Mouse (Mus musculus) ES-E14 (cell line): Measurements from ENCODE around the gene 1700020N01Rik. TPM values are rescaled to one million over a fixed set of nuclear protein-coding genes. Genes with fewer than 3 reads are reported as not detected.
A peak's percentile ranks its signal among the peaks of the same experiment; 100 is the strongest.

ENCODE experiments used
- DNase-seq: peaks from one replicate; pipeline ENCODE4 v3.0.0-alpha.2; 2013; ENCODE audit warnings: low read depth, low spot score
- H3K27ac ChIP-seq: 2 replicates; pipeline ENCODE4 v1.5.1; 2012; ENCODE audit warnings: low read depth, mild to moderate bottlenecking, low read length, moderate library complexity, mixed read lengths; ENCODE audit not compliant: poor library complexity, insufficient read depth, severe bottlenecking
- H3K36me3 ChIP-seq: 2 replicates; pipeline ENCODE4 v1.6.1; 2012; ENCODE audit warnings: mild to moderate bottlenecking, low read length, moderate library complexity, mixed read lengths; ENCODE audit not compliant: control insufficient read depth, poor library complexity, insufficient read depth, severe bottlenecking
- H3K4me1 ChIP-seq, 2 experiments: fragments of 150-350 bp in 1 of 2; sonication (generic) in 1 of 2; 2 replicates each; pipeline ENCODE4 v1.6.1; 2012; ENCODE audit warnings: low read length in 2 of 2, mild to moderate bottlenecking in 1 of 2, mixed read lengths in 1 of 2; ENCODE audit not compliant: control insufficient read depth in 2 of 2, insufficient read depth in 2 of 2, poor library complexity in 1 of 2
- H3K4me3 ChIP-seq, 2 experiments: fragments of 150-350 bp in 1 of 2; sonication (generic) in 1 of 2; 2 replicates each; pipeline ENCODE4 v1.5.1; 2012; ENCODE audit warnings: low read length in 2 of 2, low read depth in 1 of 2, mild to moderate bottlenecking in 1 of 2, mixed read lengths in 1 of 2; ENCODE audit not compliant: insufficient read depth in 1 of 2, poor library complexity in 1 of 2, severe bottlenecking in 1 of 2
- H3K9ac ChIP-seq: 2 replicates; pipeline ENCODE4 v1.6.1; 2012; ENCODE audit warnings: low read depth, mild to moderate bottlenecking, low read length, mixed read lengths; ENCODE audit not compliant: poor library complexity, insufficient read depth, severe bottlenecking
- H3K9me3 ChIP-seq: fragments of 150-350 bp; sonication (generic); 2 replicates; pipeline ENCODE4 v1.6.1; 2012; ENCODE audit warnings: low read depth, mild to moderate bottlenecking, low read length; ENCODE audit not compliant: control insufficient read depth, insufficient read depth
- CHD2 ChIP-seq: IDR thresholded peaks from 2 replicates; pipeline ENCODE4 v1.6.1; 2014; ENCODE audit warnings: mild to moderate bottlenecking, low read depth, low read length, inconsistent platforms
- HCFC1 ChIP-seq: IDR thresholded peaks from 2 replicates; pipeline ENCODE4 v1.6.1; 2012; ENCODE audit warnings: low read length, inconsistent platforms, borderline replicate concordance; ENCODE audit not compliant: insufficient read depth
- MAFK ChIP-seq: IDR thresholded peaks from 2 replicates; pipeline ENCODE4 v1.6.1; 2014; ENCODE audit warnings: mild to moderate bottlenecking, low read depth, low read length, inconsistent platforms; ENCODE audit not compliant: insufficient read depth
- ZC3H11A ChIP-seq: IDR thresholded peaks from 2 replicates; pipeline ENCODE4 v1.6.1; 2012; ENCODE audit warnings: low read depth, mild to moderate bottlenecking, inconsistent platforms, low read length, borderline replicate concordance
- ZNF384 ChIP-seq: IDR thresholded peaks from 2 replicates; pipeline ENCODE4 v1.6.1; 2012; ENCODE audit warnings: low read depth, low read length, inconsistent platforms
- in situ Hi-C, 2 experiments: fragments of 600-800 bp; cut with MboI; formaldehyde crosslinking; loops; one replicate each; pipeline ENCODE4 v1.15.1; 2025; ENCODE audit warnings: low sequenced_read_pairs in 2 of 2, inconsistent platforms in 1 of 2; ENCODE audit not compliant: unreplicated experiment in 2 of 2
- total RNA-seq: library from RNA; depleted of rRNA; stranded (reverse); fragments of 300-350 nt; gene quantifications from 2 replicates; pipeline ENCODE4 v1.2.3, GENCODE M21; 2012; rRNA removed

1700020N01Rik gene
- total RNA-seq, 1 experiment, result 0.54 TPM

GRCm38 (mm10) chr10:21659576-21660246 lies 66.8 kb downstream of the 1700020N01Rik start:
- H3K36me3 ChIP-seq, result no peaks in the 10 kb centered on the region
- H3K4me1 ChIP-seq, result peaks cover 0 to 2% of the 10 kb centered on the region in 2 experiments; a peak in 1 of 4 replicates
- in situ Hi-C loops, result no loop called here
- H3K9ac ChIP-seq, result no peak overlapping the region
- H3K4me3 ChIP-seq, result no peak overlapping the region
- H3K9me3 ChIP-seq, result no peaks in the 10 kb centered on the region
- H3K27ac ChIP-seq, result no peak overlapping the region
- DNase-seq, result no peak
- TF ChIP-seq HCFC1 (no peak), ZC3H11A (no peak), MAFK (no peak), ZNF384 (no peak), CHD2 (no peak)

- H3K9me3 ChIP-seq, result no peaks in the 10 kb centered on the region
- DNase-seq, result peak; percentile 19
- peaks cover 0 to 3% of the 10 kb centered on the region in 2 experiments; a peak in 1 of 4 replicates for H3K4me1 ChIP-seq
- no peak overlapping the region for H3K27ac ChIP-seq
- H3K36me3 ChIP-seq, result no peaks in the 10 kb centered on the region
- peak overlapping the region in 1 of 2 experiments; percentile 1; a peak in 1 of 4 replicates for H3K4me3 ChIP-seq
- TF ChIP-seq ZNF384, result no peak
- no peak for TF ChIP-seq MAFK
- no peak for TF ChIP-seq CHD2
- TF ChIP-seq HCFC1, result no peak
- TF ChIP-seq ZC3H11A, result no peak
- H3K9ac ChIP-seq, result no peak overlapping the region
- in situ Hi-C loops, result no loop called here
Observed at GRCm38 (mm10) chr10:21668976-21669375, 76.0 kb downstream of the 1700020N01Rik start.

- DNase-seq, result no peak
Observed at GRCm38 (mm10) chr10:21669750-21670161, 76.8 kb downstream of the 1700020N01Rik start.

GRCm38 (mm10) chr10:21670168-21670567 lies 77.2 kb downstream of the 1700020N01Rik start:
- no peak for TF ChIP-seq CHD2
- TF ChIP-seq ZNF384, result no peak
- TF ChIP-seq ZC3H11A, result no peak
- TF ChIP-seq MAFK, result no peak
- TF ChIP-seq HCFC1, result no peak
- Histone ChIP-seq H3K4me1 (peaks cover 0 to 3% of the 10 kb centered on the region in 2 experiments; a peak in 1 of 4 replicates), H3K27ac (no peak overlapping the region), H3K9ac (no peak overlapping the region), H3K9me3 (no peaks in the 10 kb centered on the region), H3K36me3 (no peaks in the 10 kb centered on the region), H3K4me3 (no peak overlapping the region)
- no peak for DNase-seq
- in situ Hi-C loops, result no loop called here

More at GRCm38 (mm10) chr10:21669750-21670161, 76.8 kb downstream of the 1700020N01Rik start:
- H3K9me3 ChIP-seq, result no peaks in the 10 kb centered on the region
- H3K4me1 ChIP-seq, result peaks cover 0 to 3% of the 10 kb centered on the region in 2 experiments; a peak in 1 of 4 replicates
- H3K9ac ChIP-seq, result no peak overlapping the region
- no peak overlapping the region for H3K27ac ChIP-seq
- no peak overlapping the region for H3K4me3 ChIP-seq
- no peaks in the 10 kb centered on the region for H3K36me3 ChIP-seq
- in situ Hi-C loops, result no loop called here
- TF ChIP-seq HCFC1, result no peak
- TF ChIP-seq CHD2, result no peak
- no peak for TF ChIP-seq MAFK
- no peak for TF ChIP-seq ZC3H11A
- no peak for TF ChIP-seq ZNF384

Other genes with a start within 250 kb of the 1700020N01Rik start
- gene Aldh8a1, start 215.9 kb upstream of the 1700020N01Rik start, total RNA-seq, result 0.13 TPM in 1 of 2 replicates, not detected in the other